Mouse (Mus musculus) brain, embryonic 18.5 days (tissue): ENCODE measurements around the gene Olfr348.

Source experiments
- DNase-seq: peaks from one replicate; pipeline ENCODE4 v3.0.0-alpha.2; 2012; ENCODE audit warnings: low read depth, low spot score

The Olfr348 gene

DNA sequence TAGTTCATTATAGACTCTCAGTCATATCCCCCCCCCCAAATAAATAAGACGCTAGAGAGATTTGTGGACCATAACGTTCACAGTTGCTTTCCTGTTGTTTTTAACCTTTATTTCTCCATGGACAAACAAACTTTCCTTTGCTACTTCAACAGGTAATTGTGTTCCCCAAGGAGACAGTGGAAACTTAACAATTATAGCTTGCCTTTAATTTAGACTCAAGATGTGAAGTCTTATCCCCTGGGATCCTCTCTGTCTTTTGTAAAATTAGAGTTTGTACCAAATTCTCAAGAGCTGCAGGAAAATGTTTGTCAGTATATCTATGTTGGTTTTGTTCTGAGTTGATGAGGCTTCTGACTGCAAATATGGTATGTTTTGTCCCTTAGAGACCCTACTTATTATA, at the start of gene Olfr348:
TSS of gene Olfr348 (plus strand) at position 301 of the 400 bp plus-strand sequence.
- DNase-seq = no peak

- no peak for DNase-seq
Measured at GRCm38 (mm10) chr2:36736226-36736625, 47.9 kb upstream of the Olfr348 start.

DNA sequence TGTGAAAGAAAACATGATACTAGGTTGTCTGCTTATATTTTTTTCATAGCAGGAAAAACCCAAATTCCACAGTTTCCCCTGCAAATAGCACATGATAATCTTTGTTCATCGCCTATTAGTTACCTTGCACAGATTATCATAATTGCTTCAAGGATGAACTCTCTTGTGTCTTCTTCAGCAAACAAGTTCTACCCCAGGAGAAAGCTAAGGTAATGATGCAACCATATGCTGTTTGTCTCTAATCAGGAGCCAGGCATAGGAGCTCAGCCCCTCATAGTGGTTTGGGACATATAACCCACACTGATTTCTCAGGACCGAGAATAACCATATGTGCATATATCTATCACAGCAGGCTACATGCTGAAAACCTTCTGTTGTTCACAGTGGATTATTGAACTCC, 6.2 kb downstream of the Olfr348 start, which contains the start of gene Olfr50:
TSS of gene Olfr50 (plus strand) at position 301 of the 400 bp plus-strand sequence.
- no peak for DNase-seq

DNA sequence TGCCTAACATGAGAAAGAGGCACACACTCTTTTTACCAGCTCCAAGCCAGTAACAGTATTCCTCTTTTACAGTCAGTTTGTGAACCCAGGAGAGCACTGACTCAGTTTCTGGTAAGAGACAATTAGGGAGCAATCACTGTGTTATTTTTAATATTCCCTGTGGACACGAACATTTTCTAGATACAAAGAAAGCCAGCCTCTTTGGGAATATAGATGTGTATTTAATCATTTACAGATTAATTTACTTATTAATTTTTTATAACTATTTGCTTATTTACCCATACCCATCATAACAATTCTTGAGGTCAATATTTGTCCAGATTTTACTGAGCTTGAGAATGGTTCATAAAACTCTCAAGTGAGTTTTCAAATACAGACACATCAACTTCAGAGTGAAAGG, 32.9 kb downstream of the Olfr348 start, which contains the start of gene Olfr3:
TSS of gene Olfr3 (minus strand) at position 101 of the 400 bp plus-strand sequence.
- no peak for DNase-seq
